Mouse (Mus musculus): ENCODE measurements around the gene Scn2b. TPM values are rescaled to one million over a fixed set of nuclear protein-coding genes. Genes with fewer than 3 reads are reported as not detected.

Scn2b gene
- 82.9 and 83.5 TPM in 2 replicates for polyA plus RNA-seq (2012; rRNA removed)

DNA sequence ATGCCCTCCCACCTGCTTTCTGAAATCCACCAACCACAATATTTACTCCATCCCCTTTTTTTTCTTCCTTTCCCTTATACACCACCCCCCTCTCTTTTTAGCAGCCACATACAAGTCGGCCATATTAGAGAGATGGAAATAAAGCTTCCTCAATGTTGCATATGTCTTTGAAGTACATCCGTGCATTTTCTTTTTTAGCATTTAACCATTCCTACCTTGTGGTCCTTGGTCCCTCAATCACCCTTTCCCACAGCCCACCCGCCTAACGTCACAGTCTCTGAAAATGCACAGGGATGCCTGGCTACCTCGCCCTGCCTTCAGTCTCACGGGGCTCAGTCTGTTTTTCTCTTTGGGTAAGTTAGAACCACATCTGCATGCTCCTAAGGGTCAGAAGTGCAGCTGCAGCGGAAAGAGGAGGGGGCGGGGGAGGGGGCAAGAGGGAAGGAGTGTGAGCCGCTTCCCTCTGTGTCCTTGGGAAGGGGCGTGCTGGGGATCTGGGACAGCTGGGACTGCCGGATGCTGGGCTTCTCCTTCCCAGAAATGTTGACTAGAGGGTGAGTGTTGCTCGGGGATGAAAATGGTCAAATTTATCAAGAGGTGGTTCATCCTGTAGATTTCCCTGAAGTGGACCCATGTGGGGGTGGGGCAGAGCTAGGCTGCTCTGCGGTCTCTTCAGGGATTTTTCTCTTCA lies at the start of gene Scn2b:
Gene Scn2b (plus strand): TSS at position 42 of the 691 bp plus-strand sequence.
- DNase-seq (ENCODE audit: extremely low spot score in 1 of 2, low spot score in 1 of 2), result peak in 1 of 2 experiments; percentile 66

DNA sequence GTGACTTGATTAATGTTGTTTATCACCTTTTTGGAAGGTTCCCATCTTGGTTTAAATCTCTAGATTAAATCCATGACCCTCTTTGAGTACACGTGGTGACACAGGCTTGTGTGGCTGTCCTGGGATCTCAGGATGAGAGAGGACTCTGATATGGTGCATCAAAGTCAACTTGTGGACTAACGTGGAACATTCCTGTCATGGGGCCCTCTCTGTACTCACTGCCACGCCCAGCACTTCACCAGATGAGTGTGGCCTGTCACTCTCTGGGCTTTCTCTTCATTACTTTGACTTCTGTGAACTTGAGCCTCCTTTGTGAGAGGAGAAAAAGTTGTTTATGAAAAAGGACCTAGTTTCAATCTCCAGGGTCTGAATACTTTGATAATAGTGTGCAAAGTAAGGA lies 45.8 kb upstream of the Scn2b start:
- DNase-seq (ENCODE audit: extremely low spot score in 1 of 2, low spot score in 1 of 2), result no peak

DNA sequence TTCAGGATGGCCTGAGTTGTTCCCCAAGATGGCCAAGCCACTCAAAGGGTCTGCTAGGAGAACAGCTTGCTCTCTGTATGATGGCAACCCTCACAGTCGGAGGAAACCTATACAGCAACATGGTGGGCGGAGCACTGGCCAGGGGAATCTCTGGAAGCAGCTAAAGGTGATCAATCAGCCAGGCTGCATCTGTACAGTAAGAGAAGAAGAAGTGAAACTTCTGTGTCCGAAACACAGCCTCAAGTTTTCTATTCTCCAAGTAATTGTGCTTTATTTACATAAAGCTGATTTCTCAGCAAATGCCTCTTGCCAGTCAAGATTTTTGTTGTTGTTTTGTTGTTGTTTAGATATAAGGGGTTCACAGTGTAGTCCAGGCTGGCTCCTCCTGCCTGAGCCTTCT lies 39.7 kb upstream of the Scn2b start:
- no peak for DNase-seq (ENCODE audit: extremely low spot score in 1 of 2, low spot score in 1 of 2)

DNA sequence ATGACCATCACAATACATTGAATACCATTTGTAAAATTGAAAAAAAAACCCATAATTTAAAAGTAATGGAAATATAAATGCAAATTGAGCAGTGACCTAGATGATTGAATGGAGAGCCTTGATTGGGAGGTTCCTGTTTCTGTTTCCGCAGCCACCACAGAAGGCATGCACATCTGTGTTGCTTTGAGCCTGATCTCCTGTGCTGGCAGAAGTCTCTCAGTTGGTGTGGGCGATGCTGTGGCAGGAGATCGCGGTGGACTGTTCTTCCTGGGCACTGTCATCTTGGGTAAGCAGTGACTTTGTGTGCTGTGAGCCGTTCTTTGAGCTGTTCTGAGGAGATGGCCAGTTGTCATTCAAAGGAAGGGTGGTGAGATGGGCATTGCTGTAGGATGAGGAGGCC lies 38.6 kb upstream of the Scn2b start, which contains the start of gene Jaml:
Gene Jaml (plus strand): TSS at position 173 of the 400 bp plus-strand sequence.
- no peak for DNase-seq (ENCODE audit: extremely low spot score in 1 of 2, low spot score in 1 of 2)

DNA sequence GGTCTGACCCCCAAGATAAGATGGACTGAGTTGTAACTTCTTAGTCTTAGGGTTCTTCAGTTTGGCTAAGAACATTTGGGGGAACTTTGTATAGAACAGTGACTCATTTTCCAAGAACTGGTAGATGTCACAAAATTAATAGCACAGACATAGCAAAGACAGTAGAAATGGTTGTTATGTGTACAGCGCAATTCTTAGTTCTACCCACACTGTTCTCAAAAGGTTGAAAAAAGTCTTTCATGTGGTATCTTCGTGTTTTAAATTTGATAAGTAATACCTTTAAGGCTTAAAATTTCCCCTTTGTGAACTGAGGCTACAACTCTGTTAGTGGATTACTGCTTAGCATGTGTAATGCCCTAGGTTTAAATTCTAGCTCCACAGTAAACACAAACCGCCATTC lies 34.5 kb upstream of the Scn2b start:
- no peak for DNase-seq (ENCODE audit: extremely low spot score in 1 of 2, low spot score in 1 of 2)

DNA sequence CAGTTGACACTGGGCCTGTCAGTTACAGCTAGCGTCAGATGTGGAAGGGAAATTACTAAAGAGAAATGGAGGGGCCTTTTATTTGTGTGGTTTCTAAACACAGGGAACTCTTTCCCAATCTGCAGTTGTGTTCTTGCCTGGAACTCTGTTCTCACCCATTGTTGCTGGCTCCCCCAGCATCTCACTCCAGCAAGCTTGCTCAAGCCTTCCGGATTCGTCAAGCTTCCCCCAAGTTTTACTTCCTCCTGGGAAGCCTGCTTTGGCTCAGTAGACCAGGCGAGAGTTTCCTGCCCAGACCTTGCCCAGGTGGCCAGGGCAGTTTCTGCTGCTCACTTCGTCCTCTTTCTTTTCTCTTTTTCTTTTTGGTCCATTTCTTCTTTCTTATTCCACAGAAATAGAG lies 33.0 kb upstream of the Scn2b start:
- DNase-seq (ENCODE audit: extremely low spot score in 1 of 2, low spot score in 1 of 2), result no peak

DNA sequence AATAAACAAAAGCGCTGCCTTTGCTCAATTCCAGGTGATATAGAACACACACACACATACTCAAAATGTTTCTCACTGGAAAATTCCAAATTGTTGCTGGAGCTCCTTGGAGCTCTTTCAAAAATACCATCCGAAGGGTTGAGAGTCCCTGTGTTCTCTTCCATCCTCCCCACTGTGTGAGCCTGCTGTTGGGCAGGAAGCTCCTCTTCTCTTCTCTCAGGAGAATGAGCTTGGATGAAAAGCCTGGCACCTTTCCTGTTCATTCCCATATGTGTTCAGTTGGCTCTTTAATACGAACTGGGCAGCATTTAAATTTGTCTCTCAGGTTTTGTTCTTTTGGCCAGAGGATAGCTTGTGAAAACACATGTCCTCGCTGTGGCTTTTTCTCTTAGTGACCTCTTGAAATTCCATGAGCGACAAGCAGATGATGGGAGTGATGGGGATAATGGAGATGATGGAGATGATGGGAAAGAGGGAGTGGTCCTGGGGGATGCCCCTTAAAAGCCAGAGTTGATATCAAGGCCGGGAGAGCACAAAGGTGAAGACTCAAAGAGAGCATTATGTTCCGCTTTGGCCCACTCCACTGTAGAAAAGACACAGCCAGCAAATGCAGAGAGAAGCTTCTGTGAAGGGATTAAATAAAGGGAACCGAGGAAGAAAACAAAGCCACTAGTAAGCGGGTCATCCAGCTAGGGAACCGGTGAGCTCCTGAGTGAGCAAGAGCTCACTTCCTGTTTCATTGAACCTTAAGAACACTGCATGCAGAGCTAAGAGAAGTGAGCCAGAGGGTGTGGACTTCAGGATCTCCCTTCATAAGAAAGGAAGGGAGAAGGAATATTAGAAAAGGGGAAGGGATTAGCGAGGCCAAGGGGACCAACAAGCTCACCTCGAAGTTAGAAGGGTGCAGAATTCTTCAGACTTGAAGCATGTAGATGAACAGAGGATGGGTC lies 31.6 kb upstream of the Scn2b start:
- no peak for DNase-seq (ENCODE audit: extremely low spot score in 1 of 2, low spot score in 1 of 2)

DNA sequence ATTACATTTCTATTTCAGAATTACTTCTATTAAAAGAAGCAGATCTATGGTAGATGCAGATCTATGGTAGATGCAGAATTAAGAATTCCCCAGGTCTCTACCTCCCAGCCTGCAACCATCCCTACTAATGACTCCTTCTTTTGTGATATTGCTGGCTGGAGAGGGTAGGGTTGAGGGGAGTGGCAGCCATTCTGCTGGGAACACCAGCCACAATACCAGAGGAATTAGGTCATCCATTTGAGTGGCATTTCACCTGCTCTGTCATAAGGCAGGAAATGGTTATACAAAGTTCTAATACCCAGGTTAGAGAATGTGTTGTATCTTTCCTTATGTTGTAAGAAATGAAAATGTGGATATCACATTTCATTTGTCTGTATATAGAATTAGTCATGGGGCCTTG lies 29.5 kb upstream of the Scn2b start:
- no peak for DNase-seq (ENCODE audit: extremely low spot score in 1 of 2, low spot score in 1 of 2)

DNA sequence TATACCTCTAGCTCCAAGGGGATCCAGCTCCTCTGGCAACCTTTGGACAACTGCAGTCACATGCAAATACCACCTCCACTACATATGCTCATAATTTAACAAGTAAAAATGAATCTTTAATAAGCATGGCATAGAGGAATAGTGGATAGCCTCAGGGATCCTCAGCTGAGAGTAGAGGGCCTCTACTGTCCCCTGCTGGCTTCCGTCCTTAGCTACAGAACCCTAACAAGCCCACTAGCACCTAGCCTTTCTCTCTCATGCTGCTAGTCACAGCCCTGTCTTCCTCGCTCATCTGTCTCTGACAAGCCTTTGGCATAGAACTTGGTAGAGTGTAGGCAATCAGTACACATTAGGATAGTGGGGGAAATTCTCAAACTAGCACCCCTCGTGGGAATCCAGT lies 26.8 kb upstream of the Scn2b start:
- no peak for DNase-seq (ENCODE audit: extremely low spot score in 1 of 2, low spot score in 1 of 2)

DNA sequence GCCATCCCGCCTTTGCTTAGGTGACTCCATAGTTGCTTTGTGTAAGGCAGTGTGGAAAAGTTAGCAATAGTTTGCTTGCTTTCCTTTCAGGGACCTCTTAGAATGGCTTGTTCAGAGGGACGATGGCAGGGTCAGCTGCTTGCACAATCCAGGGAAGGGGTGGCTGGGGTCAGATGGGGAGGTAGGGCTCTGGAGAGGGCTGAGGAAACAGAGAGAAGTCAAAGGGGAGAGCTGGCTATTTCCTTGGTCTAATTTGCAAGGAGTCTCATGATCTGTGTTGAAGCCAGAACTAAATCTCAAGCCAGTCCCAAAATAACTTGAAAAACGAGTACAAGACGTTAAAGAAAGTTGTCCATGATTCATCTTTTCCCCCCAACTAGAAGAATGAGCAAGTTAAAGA lies 24.9 kb upstream of the Scn2b start:
- no peak for DNase-seq (ENCODE audit: extremely low spot score in 1 of 2, low spot score in 1 of 2)

DNA sequence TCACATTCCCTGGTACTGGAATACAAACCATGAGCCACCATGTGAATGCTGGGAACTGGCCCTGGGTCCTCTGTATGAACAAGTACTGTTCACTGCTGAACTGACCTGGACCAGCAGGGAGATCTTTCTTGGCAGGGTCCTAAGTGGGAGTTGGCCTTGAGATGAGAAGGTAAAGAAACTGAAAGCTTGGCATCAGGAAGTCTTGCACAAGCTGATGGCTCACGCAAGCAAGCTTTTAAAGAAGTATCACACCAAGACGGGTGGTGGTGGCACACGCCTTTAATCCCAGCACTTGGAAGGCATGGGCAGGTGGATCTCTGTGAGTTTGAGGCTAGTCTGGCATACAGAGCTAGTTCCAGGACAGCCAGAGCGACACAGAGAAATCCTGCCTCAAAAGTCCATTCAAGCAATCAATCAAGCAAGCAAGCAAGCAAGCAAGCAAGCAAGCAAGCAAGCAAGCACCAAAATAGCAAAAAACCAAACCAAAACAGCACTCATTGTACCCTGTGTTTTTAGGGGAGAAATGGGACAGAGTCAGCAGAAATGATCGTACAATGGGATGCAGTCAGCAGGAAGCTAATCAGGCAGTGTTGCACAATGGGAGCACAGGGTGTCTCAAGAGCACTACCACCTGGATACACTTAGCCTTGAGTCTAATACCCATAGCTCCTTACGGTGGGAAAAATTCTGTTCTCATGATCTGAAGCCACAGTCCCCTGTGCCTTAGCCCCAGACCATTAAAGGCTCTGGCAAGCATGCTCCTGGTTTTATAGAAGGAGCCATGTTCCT lies 22.2 kb upstream of the Scn2b start:
- DNase-seq (ENCODE audit: extremely low spot score in 1 of 2, low spot score in 1 of 2), result no peak

DNA sequence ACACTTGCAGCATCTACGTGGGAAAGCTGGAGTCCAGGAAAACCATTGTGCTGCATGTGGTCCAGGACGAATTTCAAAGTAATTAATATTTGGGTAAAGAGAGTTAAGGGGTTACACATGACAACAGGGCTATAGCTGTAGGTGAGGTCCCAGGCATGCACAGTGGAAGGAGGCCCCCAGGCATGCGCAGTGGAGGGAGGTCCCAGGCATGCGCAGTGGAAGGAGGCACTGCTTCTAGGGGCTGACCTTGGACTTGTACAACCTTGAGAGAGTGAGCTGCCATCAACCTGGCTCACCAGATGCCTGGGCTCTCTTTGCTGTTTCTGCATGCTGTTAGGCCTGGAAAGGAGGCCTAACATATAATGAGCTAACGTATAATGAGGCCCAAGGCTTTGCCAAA lies 19.7 kb upstream of the Scn2b start:
- DNase-seq (ENCODE audit: extremely low spot score in 1 of 2, low spot score in 1 of 2), result no peak

DNA sequence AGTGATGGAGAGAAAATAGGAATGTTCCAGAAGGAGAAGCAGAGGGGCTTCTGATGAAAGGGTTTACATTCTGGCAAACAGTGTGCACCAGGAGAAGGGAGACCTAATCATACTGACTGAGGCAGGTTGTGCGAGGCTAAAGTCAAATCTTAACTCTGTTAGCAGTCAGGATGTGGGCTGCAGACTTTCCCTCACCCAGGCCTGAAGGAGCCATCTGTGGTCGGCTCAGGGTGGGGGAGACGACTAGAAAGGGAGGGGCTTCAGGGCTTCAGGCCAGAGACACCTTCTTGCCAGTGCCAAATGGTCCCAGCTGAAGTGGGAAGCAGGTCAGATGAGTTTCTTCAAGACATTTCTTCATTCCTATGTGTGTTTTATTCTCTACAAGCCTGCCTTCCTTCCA lies 19.2 kb upstream of the Scn2b start:
- DNase-seq (ENCODE audit: extremely low spot score in 1 of 2, low spot score in 1 of 2), result no peak

DNA sequence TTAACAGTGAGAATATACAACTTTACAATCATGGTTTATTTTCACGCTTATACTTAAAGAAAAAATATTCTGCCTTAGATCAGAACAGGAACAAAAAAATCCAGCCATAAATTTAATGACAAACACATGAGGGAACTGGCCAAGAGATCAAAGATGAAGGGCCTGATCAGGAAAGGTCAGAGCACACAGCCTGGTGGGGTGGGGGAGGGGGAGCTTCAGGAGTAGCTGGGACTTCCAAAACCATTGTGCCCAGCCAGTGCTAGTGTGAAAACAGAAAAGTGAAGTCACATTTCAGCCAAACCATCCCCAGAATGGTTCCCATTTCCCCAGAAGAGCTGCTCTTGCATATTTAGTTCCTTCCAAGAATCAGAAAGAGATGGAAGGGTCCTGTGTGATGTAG lies 15.1 kb upstream of the Scn2b start:
- no peak for DNase-seq (ENCODE audit: extremely low spot score in 1 of 2, low spot score in 1 of 2)

DNA sequence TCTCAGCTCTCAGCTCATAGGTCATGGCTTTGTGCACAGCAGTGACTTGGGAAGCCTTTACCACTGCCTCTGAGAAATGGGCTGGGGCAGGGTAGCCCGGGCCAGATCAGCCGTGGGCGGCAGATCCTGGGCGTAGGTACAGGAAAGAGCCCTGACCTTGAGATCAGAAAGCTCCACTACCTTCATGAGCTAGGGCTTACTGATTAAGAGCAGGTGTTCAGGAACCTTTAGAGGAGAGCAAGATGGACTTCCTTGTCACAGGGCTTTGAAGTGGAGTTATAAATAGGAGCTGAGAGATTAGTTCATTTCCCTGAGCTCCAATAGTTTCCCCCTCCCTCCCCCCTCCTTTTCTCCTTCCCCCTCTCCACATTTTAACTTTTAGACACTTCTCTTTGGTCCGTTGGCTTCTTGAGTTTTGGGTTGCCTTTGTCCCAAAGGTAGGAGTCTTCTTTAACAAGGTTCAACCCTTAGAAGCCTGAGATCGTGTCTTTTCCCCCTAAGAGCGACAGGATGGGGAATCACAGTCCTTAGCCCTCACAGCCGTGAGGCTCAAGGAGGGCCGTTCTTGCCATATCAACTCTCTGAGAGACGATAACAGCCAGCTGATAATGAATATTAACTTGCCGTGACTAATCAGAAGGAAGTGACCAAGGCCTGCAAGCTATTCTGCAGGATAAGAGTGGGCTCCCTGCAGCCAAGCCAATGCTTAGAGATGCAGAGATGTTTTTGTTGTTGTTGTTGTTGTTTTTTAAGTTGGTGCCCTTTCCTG lies 14.2 kb upstream of the Scn2b start:
- no peak for DNase-seq (ENCODE audit: extremely low spot score in 1 of 2, low spot score in 1 of 2)

DNA sequence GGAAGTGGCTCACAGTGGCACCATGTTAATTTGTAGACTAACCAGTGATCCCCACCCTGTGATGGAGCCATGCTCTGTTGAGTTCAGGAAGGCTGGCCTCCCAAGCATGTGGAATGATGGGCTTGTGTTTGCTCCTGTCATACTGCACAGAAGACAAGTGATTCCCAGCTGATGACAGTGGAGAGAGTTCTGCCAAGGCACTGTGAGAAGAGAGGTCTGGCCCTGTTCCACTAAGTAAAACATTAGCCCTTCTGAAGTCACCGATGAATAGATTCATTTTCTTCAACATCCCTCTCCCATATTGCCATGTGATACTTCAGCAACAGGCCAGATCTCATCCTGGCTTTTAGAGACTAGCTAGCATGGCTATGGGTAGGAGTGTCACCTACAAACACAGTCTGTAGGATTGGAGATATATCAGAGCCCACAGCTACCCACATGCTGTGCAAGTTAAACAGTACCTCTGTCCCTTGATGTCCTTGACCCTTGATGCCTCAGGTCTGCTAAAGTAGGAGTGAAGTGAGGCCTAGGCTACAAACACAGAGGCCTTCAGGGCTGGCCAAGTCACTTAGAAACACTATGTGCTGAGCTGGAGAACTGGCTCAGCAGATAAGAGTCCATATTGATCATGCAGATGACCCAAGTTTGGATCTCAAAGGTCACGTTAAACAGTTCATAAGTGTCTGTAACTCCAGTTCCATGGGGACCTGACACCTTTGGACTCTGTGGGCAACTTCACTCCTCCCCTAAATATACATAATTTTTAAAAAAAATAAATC lies 11.8 kb upstream of the Scn2b start:
- DNase-seq (ENCODE audit: extremely low spot score in 1 of 2, low spot score in 1 of 2), result no peak

DNA sequence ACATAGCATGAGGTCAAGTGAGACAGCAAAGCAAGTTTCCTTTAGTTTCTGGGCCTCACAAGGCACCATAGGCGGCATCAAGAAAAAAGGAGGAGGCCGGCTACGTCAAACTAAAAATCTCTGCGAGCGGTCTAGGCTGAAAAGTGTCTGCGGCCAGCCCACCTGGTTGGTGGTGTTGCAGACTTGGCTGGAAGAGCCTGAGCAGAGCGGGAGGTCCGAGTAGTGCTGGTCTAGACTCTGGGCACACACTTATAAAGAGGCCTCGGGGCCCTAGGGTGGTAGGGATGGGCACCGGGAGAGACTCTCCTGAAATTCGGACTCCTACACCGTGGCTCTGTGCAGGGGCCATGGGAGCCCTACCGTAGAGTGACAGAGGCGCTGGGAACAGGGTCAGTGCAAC lies 1.9 kb upstream of the Scn2b start:
- DNase-seq (ENCODE audit: extremely low spot score in 1 of 2, low spot score in 1 of 2), result peak; percentile 32 to 86

DNA sequence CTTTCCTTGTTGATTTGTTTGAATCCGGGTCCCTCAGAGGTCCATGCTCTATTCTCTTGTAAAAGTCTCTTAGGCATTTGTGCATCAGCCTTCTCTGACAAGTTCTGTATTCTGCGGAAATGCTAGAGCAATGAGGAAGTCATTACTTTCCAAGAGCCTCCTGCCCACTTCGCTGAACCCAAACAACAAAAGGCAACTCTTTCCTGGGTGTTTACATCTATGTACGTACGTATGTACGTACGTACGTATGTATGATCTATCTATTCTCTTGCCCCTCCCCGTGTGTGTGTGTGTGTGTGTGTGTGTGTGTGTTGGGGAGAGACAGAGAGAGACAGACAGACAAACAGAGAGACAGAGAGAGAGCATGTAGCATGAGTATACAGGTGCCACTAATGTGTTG lies 763 bp upstream of the Scn2b start:
- DNase-seq (ENCODE audit: extremely low spot score in 1 of 2, low spot score in 1 of 2), result no peak

DNA sequence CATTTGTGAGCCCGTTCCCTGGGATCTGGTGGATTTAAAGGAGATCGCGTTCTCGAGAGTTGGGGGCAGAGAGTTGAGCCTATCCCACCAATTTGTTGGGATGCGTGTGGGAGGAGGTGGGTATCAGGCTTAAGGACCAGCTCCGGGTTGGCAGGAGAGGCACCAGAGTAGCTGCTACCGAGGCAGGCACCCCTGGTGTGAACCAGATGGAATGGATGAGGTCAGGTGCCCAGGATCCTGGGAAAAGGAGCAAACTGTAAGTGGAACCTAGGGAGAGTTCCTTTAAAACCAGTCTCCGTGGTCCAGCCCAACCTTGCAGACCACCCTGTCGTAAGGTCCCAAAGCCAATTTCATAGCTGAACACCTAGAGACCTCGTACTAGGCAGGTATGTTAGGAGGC lies 970 bp downstream of the Scn2b start:
- DNase-seq (ENCODE audit: extremely low spot score in 1 of 2, low spot score in 1 of 2), result no peak

All from frontal cortex, adult 2 months (tissue).